Mouse (Mus musculus): ENCODE measurements around the gene Zfp787. TPM values are rescaled to one million over a fixed set of nuclear protein-coding genes. Genes with fewer than 3 reads are reported as not detected.
"Not testable (repeated sequence)": the region's sequence is repeated elsewhere in the genome, so short reads cannot be mapped to it uniquely, and the experiment has no call there.

Gene Zfp787
- 22.6 and 23.7 TPM in 2 replicates for total RNA-seq (2014; fragmentation: Nextera tagmentation)
- 20.2 and 32.4 TPM in 2 replicates for total RNA-seq (2017)

- peak; percentile 73 for ATAC-seq (replicated peaks; ENCODE audit: poor library complexity, severe bottlenecking)
Observed at GRCm38 (mm10) chr7:6155901-6156411, at the start of gene Zfp787. Gene Zfp787, minus strand, starts transcription at chr7:6155997.

GRCm38 (mm10) chr7:6204200-6204599, 48.4 kb upstream of the Zfp787 start:
- ATAC-seq (replicated peaks; ENCODE audit: poor library complexity, severe bottlenecking), result no peak

GRCm38 (mm10) chr7:6196790-6197189, 41.0 kb upstream of the Zfp787 start, which contains the start of gene Galp:
Gene Galp, plus strand, starts transcription at chr7:6197090.
- ATAC-seq (replicated peaks; ENCODE audit: poor library complexity, severe bottlenecking), result no peak

- ATAC-seq (replicated peaks; ENCODE audit: poor library complexity, severe bottlenecking), result peak; percentile 25; the same call in 1 of the 2 replicates
Observed at GRCm38 (mm10) chr7:6195777-6196176, 40.0 kb upstream of the Zfp787 start.

GRCm38 (mm10) chr7:6194129-6194528, 38.3 kb upstream of the Zfp787 start:
- ATAC-seq (replicated peaks; ENCODE audit: poor library complexity, severe bottlenecking), result peak; percentile 81

- peak; percentile 68 for ATAC-seq (replicated peaks; ENCODE audit: poor library complexity, severe bottlenecking)
Observed at GRCm38 (mm10) chr7:6191376-6191775, 35.6 kb upstream of the Zfp787 start.

GRCm38 (mm10) chr7:6189542-6189941, 33.7 kb upstream of the Zfp787 start:
- ATAC-seq (replicated peaks; ENCODE audit: poor library complexity, severe bottlenecking), result no peak

GRCm38 (mm10) chr7:6186756-6187155, 31.0 kb upstream of the Zfp787 start:
- no peak for ATAC-seq (replicated peaks; ENCODE audit: poor library complexity, severe bottlenecking)

GRCm38 (mm10) chr7:6186176-6186575, 30.4 kb upstream of the Zfp787 start:
- ATAC-seq (replicated peaks; ENCODE audit: poor library complexity, severe bottlenecking), result no peak

- no peak for ATAC-seq (replicated peaks; ENCODE audit: poor library complexity, severe bottlenecking)
Observed at GRCm38 (mm10) chr7:6185391-6185790, 29.6 kb upstream of the Zfp787 start.

GRCm38 (mm10) chr7:6184521-6184920, 28.7 kb upstream of the Zfp787 start:
- no peak for ATAC-seq (replicated peaks; ENCODE audit: poor library complexity, severe bottlenecking)

GRCm38 (mm10) chr7:6183802-6184201, 28.0 kb upstream of the Zfp787 start:
- no peak for ATAC-seq (replicated peaks; ENCODE audit: poor library complexity, severe bottlenecking)

GRCm38 (mm10) chr7:6182882-6183281, 27.1 kb upstream of the Zfp787 start:
- ATAC-seq (replicated peaks; ENCODE audit: poor library complexity, severe bottlenecking), result no peak

- ATAC-seq (replicated peaks; ENCODE audit: poor library complexity, severe bottlenecking), result no peak
Observed at GRCm38 (mm10) chr7:6179013-6179412, 23.2 kb upstream of the Zfp787 start.

- ATAC-seq (replicated peaks; ENCODE audit: poor library complexity, severe bottlenecking), result not testable (repeated sequence)
Observed at GRCm38 (mm10) chr7:6174365-6174987, 18.7 kb upstream of the Zfp787 start.

- no peak for ATAC-seq (replicated peaks; ENCODE audit: poor library complexity, severe bottlenecking)
Observed at GRCm38 (mm10) chr7:6173872-6174271, 18.1 kb upstream of the Zfp787 start.

- no peak for ATAC-seq (replicated peaks; ENCODE audit: poor library complexity, severe bottlenecking)
Observed at GRCm38 (mm10) chr7:6172674-6173244, 17.0 kb upstream of the Zfp787 start.

- peak; percentile 77 for ATAC-seq (replicated peaks; ENCODE audit: poor library complexity, severe bottlenecking)
Observed at GRCm38 (mm10) chr7:6172006-6172649, 16.3 kb upstream of the Zfp787 start, which contains the start of gene Zfp444. Gene Zfp444, plus strand, starts transcription at chr7:6172226.

GRCm38 (mm10) chr7:6171444-6172005, 15.7 kb upstream of the Zfp787 start:
- ATAC-seq (replicated peaks; ENCODE audit: poor library complexity, severe bottlenecking), result peak; percentile 45

GRCm38 (mm10) chr7:6170871-6171270, 15.1 kb upstream of the Zfp787 start:
- ATAC-seq (replicated peaks; ENCODE audit: poor library complexity, severe bottlenecking), result no peak

GRCm38 (mm10) chr7:6170391-6170790, 14.6 kb upstream of the Zfp787 start:
- ATAC-seq (replicated peaks; ENCODE audit: poor library complexity, severe bottlenecking), result peak; percentile 6

Data from granulocyte monocyte progenitor cell, adult 5-6 weeks (primary cell).